Mouse (Mus musculus) lung, embryonic 14.5 days (tissue): ENCODE data around the gene Fgfr2. TPM values are rescaled to one million over a fixed set of nuclear protein-coding genes. Genes with fewer than 3 reads are reported as not detected.

ENCODE experiments used
- ATAC-seq: fragments of 200-750 bp; cut with Nextera tagmentation; 2 replicates; pipeline ENCODE4 v1.8.0; 2017; ENCODE audit warnings: mild to moderate bottlenecking, moderate TSS enrichment, moderate library complexity; ENCODE audit not compliant: insufficient read depth
- DNase-seq: peaks from one replicate; pipeline ENCODE4 v3.0.0-alpha.2; 2015
- H3K27ac ChIP-seq: fragments of 300-500 bp; sonication (generic); 2 replicates; pipeline ENCODE4 v1.5.1; 2014; ENCODE audit warnings: low read depth, mild to moderate bottlenecking, moderate library complexity
- H3K27me3 ChIP-seq: fragments of 300-500 bp; sonication (generic); 2 replicates; pipeline ENCODE4 v1.6.1; 2014; ENCODE audit warnings: low read length, control low read depth; ENCODE audit not compliant: insufficient read depth
- H3K36me3 ChIP-seq: fragments of 300-500 bp; sonication (generic); 2 replicates; pipeline ENCODE4 v1.6.1; 2014; ENCODE audit warnings: control low read depth; ENCODE audit not compliant: insufficient read depth
- H3K4me1 ChIP-seq: fragments of 300-500 bp; sonication (generic); 2 replicates; pipeline ENCODE4 v1.6.1; 2014; ENCODE audit warnings: antibody characterized with exemption, control low read depth; ENCODE audit not compliant: insufficient read depth
- H3K4me2 ChIP-seq: fragments of 300-500 bp; sonication (generic); 2 replicates; pipeline ENCODE4 v1.6.1; 2014; ENCODE audit warnings: mild to moderate bottlenecking
- H3K4me3 ChIP-seq: fragments of 300-500 bp; sonication (generic); 2 replicates; pipeline ENCODE4 v1.5.1; 2014; ENCODE audit warnings: low read depth, low read length
- H3K9ac ChIP-seq: fragments of 300-500 bp; sonication (generic); 2 replicates; pipeline ENCODE4 v1.6.1; 2014
- H3K9me3 ChIP-seq: fragments of 300-500 bp; sonication (generic); 2 replicates; pipeline ENCODE4 v1.6.1; 2016; ENCODE audit warnings: low read depth, low read length, control low read depth
- CTCF ChIP-seq: IDR thresholded peaks from 2 replicates; pipeline ENCODE4 v1.5.1; 2016; ENCODE audit warnings: antibody characterized with exemption, low read depth
- WGBS: fragments of 180-500 bp; shearing (Covaris S2); extraction: QIAGEN DNeasy Blood & Tissue Kit; methylation state at CpG from one replicate; pipeline ENCODE4 v1.1.7; 2014; 5-methylcytosine and 5-hydroxymethylcytosine counted together
- polyA plus RNA-seq: library from polyadenylated mRNA; unstranded; fragments of >200 nt; fragmentation: Nextera tagmentation; extraction: Ambion mirVana; gene quantifications from 2 replicates; pipeline ENCODE4 v1.2.1, GENCODE M21; 2014

Fgfr2 gene
- polyA plus RNA-seq, 1 experiment from 2014 or later, result 179 TPM

DNA sequence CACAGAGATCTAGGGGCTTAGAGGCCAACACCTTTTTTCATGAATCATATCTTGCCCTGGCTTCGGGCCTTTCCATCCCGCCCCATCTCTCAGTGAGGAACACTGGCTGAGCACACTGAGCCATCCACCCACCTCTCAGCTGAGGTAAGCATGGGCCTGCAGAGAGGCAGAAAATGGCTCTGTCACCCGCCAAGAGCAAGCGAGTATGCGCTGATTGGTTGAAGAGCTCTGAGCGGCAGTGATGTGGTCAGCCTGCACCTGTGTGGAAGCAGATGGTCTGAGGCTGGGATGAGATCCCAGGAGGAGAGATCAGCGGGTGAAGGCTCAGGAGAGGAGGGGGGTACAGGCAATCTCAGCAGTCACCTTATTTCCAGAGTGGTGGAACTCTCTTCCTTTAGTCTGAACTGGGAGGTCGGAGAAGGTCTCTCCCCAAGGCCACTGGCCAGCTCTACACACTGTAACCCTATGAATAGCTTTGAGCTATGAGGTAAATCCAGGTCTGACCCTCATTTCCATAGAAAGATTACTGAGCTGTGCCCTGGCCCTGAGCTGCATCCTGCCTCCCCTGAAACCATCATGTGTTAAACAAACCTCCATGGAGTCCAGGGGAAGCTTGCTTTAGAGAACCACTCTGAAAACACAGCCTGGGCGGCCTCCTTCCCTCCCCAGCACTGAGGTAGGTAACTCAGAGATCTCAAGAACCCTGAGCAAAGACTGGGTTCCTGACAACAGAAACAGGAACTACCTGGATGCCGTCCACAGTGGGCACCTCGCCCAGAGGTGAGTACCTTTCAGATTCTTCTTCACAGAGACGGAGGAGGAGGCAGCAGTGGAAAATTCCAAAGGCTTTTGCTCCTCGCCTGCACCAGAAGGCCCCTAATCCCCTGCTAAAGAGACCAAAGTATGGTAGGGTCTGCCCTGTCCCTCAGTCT is 316.0 kb downstream of the Fgfr2 start:
- peaks cover 32% of the 10 kb centered on the region for H3K4me1 ChIP-seq
- no peak overlapping the region for H3K4me3 ChIP-seq
- H3K27me3 ChIP-seq, result no peaks in the 10 kb centered on the region
- H3K36me3 ChIP-seq, result no peaks in the 10 kb centered on the region
- no peak for TF ChIP-seq CTCF
- H3K4me2 ChIP-seq, result no peak overlapping the region
- DNase-seq (peak; percentile 51), ATAC-seq (no peak)
- H3K9ac ChIP-seq, result 0 out of 2 replicates have a peak overlapping the region, but pooled peaks have one; percentile 24
- no peaks in the 10 kb centered on the region for H3K9me3 ChIP-seq
- peak overlapping the region; percentile 84 for H3K27ac ChIP-seq
- 68% methylated on average over 13 of the region's 13 CpGs for WGBS

GRCm38 (mm10) chr7:132806286-132806685 is 316.9 kb downstream of the Fgfr2 start:
- Histone ChIP-seq H3K9me3 (no peaks in the 10 kb centered on the region), H3K4me3 (no peak overlapping the region), H3K4me1 (peaks cover 32% of the 10 kb centered on the region), H3K9ac (no peak overlapping the region), H3K27ac (no peak overlapping the region), H3K4me2 (no peak overlapping the region), H3K27me3 (no peaks in the 10 kb centered on the region), H3K36me3 (no peaks in the 10 kb centered on the region)
- ATAC-seq (no peak), DNase-seq (peak; percentile 28)
- no peak for TF ChIP-seq CTCF
- 65% methylated on average over 5 of the region's 5 CpGs for WGBS

DNA sequence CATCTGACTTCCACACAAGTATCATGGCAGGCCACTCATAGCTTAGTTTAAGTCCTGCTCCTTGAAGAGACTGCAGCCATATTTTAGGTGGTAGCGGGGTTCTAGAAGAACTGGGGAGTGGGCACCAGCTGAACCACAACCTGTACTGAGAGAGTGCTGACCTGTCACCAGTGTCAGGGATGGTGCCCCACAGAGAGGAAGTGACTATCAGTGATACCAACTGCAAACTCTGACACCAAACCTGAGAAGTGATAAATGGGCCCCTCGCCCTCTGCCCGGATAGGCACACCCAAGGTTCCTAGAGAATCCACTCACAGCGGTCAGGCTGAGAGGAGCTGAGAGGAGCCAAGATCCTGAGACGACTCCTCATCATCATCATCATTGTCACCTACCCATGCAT is 318.2 kb downstream of the Fgfr2 start:
- ATAC-seq (no peak), DNase-seq (no peak)
- Histone ChIP-seq H3K27ac (no peak overlapping the region), H3K4me1 (peaks cover 24% of the 10 kb centered on the region), H3K36me3 (no peaks in the 10 kb centered on the region), H3K27me3 (no peaks in the 10 kb centered on the region), H3K9me3 (no peaks in the 10 kb centered on the region), H3K4me3 (no peak overlapping the region), H3K9ac (no peak overlapping the region), H3K4me2 (no peak overlapping the region)
- no peak for TF ChIP-seq CTCF
- WGBS, result 80% methylated on average over 5 of the region's 5 CpGs

DNA sequence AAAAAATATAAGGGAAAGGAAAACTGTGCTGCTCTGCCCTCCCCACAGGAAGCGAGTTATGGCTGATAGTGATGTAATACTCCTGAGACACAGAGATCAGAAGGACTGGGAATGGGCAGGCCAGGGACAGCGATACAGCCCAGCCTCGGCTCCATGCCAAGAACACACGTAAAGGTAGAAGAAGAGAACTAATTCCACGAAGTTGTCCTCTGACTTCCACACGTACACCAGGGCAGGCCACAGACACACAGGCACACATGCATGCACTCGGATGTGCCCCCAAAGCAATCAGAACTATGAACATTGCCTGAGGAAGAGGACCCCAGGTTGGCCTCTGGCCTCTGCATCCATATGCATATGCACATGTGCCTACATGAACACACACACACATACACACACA is 318.7 kb downstream of the Fgfr2 start:
- Histone ChIP-seq H3K4me1 (peaks cover 24% of the 10 kb centered on the region), H3K4me3 (no peak overlapping the region), H3K9ac (no peak overlapping the region), H3K27me3 (no peaks in the 10 kb centered on the region), H3K36me3 (no peaks in the 10 kb centered on the region), H3K4me2 (no peak overlapping the region), H3K27ac (no peak overlapping the region), H3K9me3 (no peaks in the 10 kb centered on the region)
- WGBS, result 67% methylated on average over 7 of the region's 7 CpGs
- TF ChIP-seq CTCF, result no peak
- DNase-seq (no peak), ATAC-seq (no peak)

- Histone ChIP-seq H3K27ac (no peak overlapping the region), H3K4me1 (peaks cover 19% of the 10 kb centered on the region), H3K9me3 (no peaks in the 10 kb centered on the region), H3K9ac (no peak overlapping the region), H3K4me3 (no peak overlapping the region), H3K4me2 (no peak overlapping the region), H3K27me3 (no peaks in the 10 kb centered on the region), H3K36me3 (no peaks in the 10 kb centered on the region)
- ATAC-seq (no peak), DNase-seq (peak; percentile 49)
- TF ChIP-seq CTCF, result no peak
- 56% methylated on average over 3 of the region's 3 CpGs for WGBS
These were observed 319.2 kb downstream of the Fgfr2 start for GRCm38 (mm10) chr7:132803962-132804361.

DNA sequence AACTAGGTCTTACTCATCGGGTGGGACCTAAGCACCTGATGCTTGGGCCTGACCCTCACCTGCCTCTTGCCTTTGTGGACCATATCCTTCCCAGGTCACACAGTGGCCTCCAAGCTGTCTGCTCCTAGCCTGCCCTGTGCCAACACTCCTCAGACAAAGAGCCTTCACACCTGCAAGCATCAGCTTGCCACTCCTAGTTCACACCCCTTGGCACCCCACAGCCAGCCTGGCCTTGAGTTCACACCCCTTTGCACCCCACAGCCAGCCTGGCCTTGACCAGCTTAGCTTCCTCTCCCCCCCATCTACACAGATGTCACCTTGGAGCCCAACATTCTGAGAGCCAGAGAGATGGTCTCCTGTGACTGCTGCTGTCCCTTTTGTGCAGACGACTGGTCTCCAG is 319.8 kb downstream of the Fgfr2 start:
- no peaks in the 10 kb centered on the region for H3K9me3 ChIP-seq
- H3K36me3 ChIP-seq, result no peaks in the 10 kb centered on the region
- H3K4me3 ChIP-seq, result no peak overlapping the region
- no peak for TF ChIP-seq CTCF
- no peaks in the 10 kb centered on the region for H3K27me3 ChIP-seq
- H3K4me2 ChIP-seq, result no peak overlapping the region
- no peak overlapping the region for H3K27ac ChIP-seq
- peaks cover 12% of the 10 kb centered on the region for H3K4me1 ChIP-seq
- ATAC-seq (no peak), DNase-seq (no peak)
- WGBS, result 60% methylated on average over 2 of the region's 2 CpGs
- H3K9ac ChIP-seq, result no peak overlapping the region

DNA sequence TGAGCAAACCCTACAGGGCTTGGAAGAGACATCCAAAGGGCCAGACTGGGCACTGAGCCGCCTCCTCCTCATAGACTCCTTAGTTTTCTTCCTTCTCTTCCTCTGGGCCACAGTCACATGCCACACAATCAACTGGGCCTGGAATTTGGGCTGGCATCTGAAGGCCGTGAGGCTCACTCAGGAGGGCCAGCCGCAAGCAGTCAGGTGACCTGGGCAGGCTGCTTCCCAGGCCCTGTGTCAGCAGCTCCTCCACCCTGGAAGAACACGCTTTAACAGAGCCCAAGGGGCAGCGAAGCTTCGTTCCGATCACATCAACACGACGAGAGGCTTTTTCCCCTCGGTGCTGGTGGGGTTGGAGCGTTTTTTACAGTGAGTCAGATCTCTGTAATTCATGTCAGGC is 320.5 kb downstream of the Fgfr2 start:
- Histone ChIP-seq H3K27me3 (no peaks in the 10 kb centered on the region), H3K36me3 (no peaks in the 10 kb centered on the region), H3K4me3 (no peak overlapping the region), H3K9me3 (no peaks in the 10 kb centered on the region), H3K9ac (no peak overlapping the region), H3K4me1 (peaks cover 11% of the 10 kb centered on the region), H3K27ac (no peak overlapping the region), H3K4me2 (no peak overlapping the region)
- WGBS, result 84% methylated on average over 11 of the region's 11 CpGs
- TF ChIP-seq CTCF, result no peak
- DNase-seq, result no peak
- ATAC-seq, result no peak
